Mouse (Mus musculus) embryonic facial prominence, embryonic 10.5 days (tissue): ENCODE results near the gene Otud7b. TPM values are rescaled to one million over a fixed set of nuclear protein-coding genes. Genes with fewer than 3 reads are reported as not detected.
"Not testable (repeated sequence)": the region's sequence is repeated elsewhere in the genome, so short reads cannot be mapped to it uniquely, and the experiment has no call there.

Experiments
- DNase-seq: peaks from one replicate; pipeline ENCODE4 v3.0.0-alpha.2; 2017; ENCODE audit warnings: low spot score
- H3K27ac ChIP-seq: fragments of 300-500 bp; sonication (generic); replicated peaks from 2 replicates; pipeline ENCODE4 v1.5.1; 2016; ENCODE audit warnings: mild to moderate bottlenecking
- H3K27me3 ChIP-seq: fragments of 300-500 bp; sonication (generic); replicated peaks from 2 replicates; pipeline ENCODE4 v1.6.1; 2016; ENCODE audit warnings: low read depth, mild to moderate bottlenecking; ENCODE audit not compliant: poor library complexity, severe bottlenecking
- H3K36me3 ChIP-seq: fragments of 300-500 bp; sonication (generic); replicated peaks from 2 replicates; pipeline ENCODE4 v1.6.1; 2016; ENCODE audit warnings: mild to moderate bottlenecking, moderate library complexity
- H3K4me1 ChIP-seq: fragments of 300-500 bp; sonication (generic); 2 replicates; pipeline ENCODE4 v1.6.1; 2016
- H3K4me3 ChIP-seq: fragments of 300-500 bp; sonication (generic); 2 replicates; pipeline ENCODE4 v1.5.1; 2016; ENCODE audit warnings: mild to moderate bottlenecking, moderate library complexity
- H3K9me3 ChIP-seq: fragments of 300-500 bp; sonication (generic); 2 replicates; pipeline ENCODE4 v1.6.1; 2016; ENCODE audit warnings: mild to moderate bottlenecking
- WGBS: fragments of 180-500 bp; shearing (Covaris S2); methylation state at CpG from one replicate; pipeline ENCODE4 v1.1.7; 2016; 5-methylcytosine and 5-hydroxymethylcytosine counted together
- polyA plus RNA-seq: library from polyadenylated mRNA; unstranded; fragments of >200 nt; fragmentation: Nextera tagmentation; extraction: Ambion mirVana; gene quantifications from 2 replicates; pipeline ENCODE4 v1.2.1, GENCODE M21; 2016

Gene Otud7b
- polyA plus RNA-seq, 1 experiment from 2014 or later: 20.8 TPM

- H3K27me3 ChIP-seq: peaks cover 13% of the 10 kb centered on the region; the same call in 1 of the 2 replicates
- WGBS: 22% methylated on average over 27 of the region's 27 CpGs
- peaks cover 34% of the 10 kb centered on the region for H3K4me1 ChIP-seq
- no peak for DNase-seq
- no peaks in the 10 kb centered on the region for H3K9me3 ChIP-seq
- H3K36me3 ChIP-seq: peaks cover 8% of the 10 kb centered on the region
- H3K27ac ChIP-seq: peak overlapping the region; percentile 97
- peak overlapping the region; percentile 74 for H3K4me3 ChIP-seq
Measured at GRCm38 (mm10) chr3:96196437-96197128, 92.3 kb downstream of the Otud7b start.

- under 1% methylated on average over 50 of the region's 50 CpGs for WGBS
- DNase-seq: peak; percentile 91
- Histone ChIP-seq H3K27me3 (peaks cover 13% of the 10 kb centered on the region; the same call in 1 of the 2 replicates), H3K9me3 (no peaks in the 10 kb centered on the region), H3K4me3 (peak overlapping the region; percentile 74), H3K36me3 (peaks cover 8% of the 10 kb centered on the region), H3K27ac (peak overlapping the region; percentile 97), H3K4me1 (peaks cover 34% of the 10 kb centered on the region)
Measured at GRCm38 (mm10) chr3:96197129-96197749, 92.9 kb downstream of the Otud7b start.

GRCm38 (mm10) chr3:96198181-96198580 lies 93.9 kb downstream of the Otud7b start:
- Histone ChIP-seq H3K27me3 (peaks cover 13% of the 10 kb centered on the region; the same call in 1 of the 2 replicates), H3K9me3 (no peaks in the 10 kb centered on the region), H3K4me1 (peaks cover 28% of the 10 kb centered on the region), H3K27ac (peak overlapping the region; percentile 97), H3K36me3 (peaks cover 8% of the 10 kb centered on the region), H3K4me3 (peak overlapping the region; percentile 74)
- DNase-seq: peak; percentile 26
- 6% methylated on average over 6 of the region's 6 CpGs for WGBS

- H3K36me3 ChIP-seq, H3K9me3 ChIP-seq, H3K27ac ChIP-seq, H3K27me3 ChIP-seq, DNase-seq: not testable (repeated sequence)
- Histone ChIP-seq H3K4me1 (peaks cover 23% of the 10 kb centered on the region), H3K4me3 (peak overlapping the region; percentile 30; the same call in 1 of the 2 replicates)
- 28% methylated on average over 8 of the region's 8 CpGs for WGBS
Measured at GRCm38 (mm10) chr3:96198601-96199251, 94.4 kb downstream of the Otud7b start.

- DNase-seq: no peak
- no peak overlapping the region for H3K4me3 ChIP-seq
- H3K4me1 ChIP-seq: peaks cover 21% of the 10 kb centered on the region
- 59% methylated on average over 2 of the region's 2 CpGs for WGBS
- no peak overlapping the region for H3K27ac ChIP-seq
- no peaks in the 10 kb centered on the region for H3K9me3 ChIP-seq
- 0 out of 2 replicates have a peak, but pooled peaks cover 7% of the 10 kb centered on the region for H3K27me3 ChIP-seq
- peaks cover 8% of the 10 kb centered on the region for H3K36me3 ChIP-seq
Measured at GRCm38 (mm10) chr3:96199731-96200130, 95.4 kb downstream of the Otud7b start.

- DNase-seq: no peak
- Histone ChIP-seq H3K4me1 (peaks cover 7% of the 10 kb centered on the region), H3K27me3 (no peaks in the 10 kb centered on the region), H3K27ac (no peak overlapping the region), H3K4me3 (no peak overlapping the region), H3K9me3 (no peaks in the 10 kb centered on the region), H3K36me3 (no peaks in the 10 kb centered on the region)
- 88% methylated on average over 3 of the region's 3 CpGs for WGBS
Measured at GRCm38 (mm10) chr3:96207819-96208218, 103.5 kb downstream of the Otud7b start.

GRCm38 (mm10) chr3:96209242-96209641 lies 104.9 kb downstream of the Otud7b start:
- DNase-seq: peak; percentile 45
- Histone ChIP-seq H3K27ac (no peak overlapping the region), H3K4me3 (no peak overlapping the region), H3K36me3 (no peaks in the 10 kb centered on the region), H3K4me1 (peaks cover 7% of the 10 kb centered on the region), H3K9me3 (no peaks in the 10 kb centered on the region), H3K27me3 (no peaks in the 10 kb centered on the region; the same call in 1 of the 2 replicates)
- WGBS: 20% methylated on average over 15 of the region's 15 CpGs

Other genes starting within 250 kb of the Otud7b start
- gene Prpf3, start 248.6 kb upstream of the Otud7b start, polyA plus RNA-seq: 74.5 and 75.6 TPM in 2 replicates
- 374 and 377 TPM in 2 replicates for gene Mrps21, start 233.0 kb upstream of the Otud7b start, polyA plus RNA-seq
- gene Ciart, start 222.3 kb upstream of the Otud7b start, polyA plus RNA-seq: 11.5 and 13.4 TPM in 2 replicates
- 7.6 and 10.2 TPM in 2 replicates for gene BC028528, start 212.5 kb upstream of the Otud7b start, polyA plus RNA-seq
- gene Aph1a, start 210.6 kb upstream of the Otud7b start, polyA plus RNA-seq: 33.4 and 36.1 TPM in 2 replicates
- gene Car14, start 199.8 kb upstream of the Otud7b start, polyA plus RNA-seq: 120 and 133 TPM in 2 replicates
- gene Anp32e, start 175.3 kb upstream of the Otud7b start, polyA plus RNA-seq: 369 and 371 TPM in 2 replicates
- gene Plekho1, start 108.5 kb upstream of the Otud7b start, polyA plus RNA-seq: 73.2 and 78.5 TPM in 2 replicates
- 22.4 and 26.5 TPM in 2 replicates for gene Vps45, start 46.1 kb upstream of the Otud7b start, polyA plus RNA-seq
- gene Mtmr11, start 57.5 kb downstream of the Otud7b start, polyA plus RNA-seq: 8.0 and 12.5 TPM in 2 replicates
- 299 and 302 TPM in 2 replicates for gene Sf3b4, start 67.8 kb downstream of the Otud7b start, polyA plus RNA-seq
- 3.0 and 3.9 TPM in 2 replicates for gene Sv2a, start 76.6 kb downstream of the Otud7b start, polyA plus RNA-seq
- gene Bola1, start 115.2 kb downstream of the Otud7b start, polyA plus RNA-seq: 76.4 and 80.4 TPM in 2 replicates
- 0.92 and 1.4 TPM in 2 replicates for gene Hist2h2ab, start 115.3 kb downstream of the Otud7b start, polyA plus RNA-seq
- gene Hist2h2ac, start 116.4 kb downstream of the Otud7b start, polyA plus RNA-seq: 11.7 and 12.5 TPM in 2 replicates
- gene Hist2h2be, start 116.6 kb downstream of the Otud7b start, polyA plus RNA-seq: 6.4 and 7.8 TPM in 2 replicates
- gene Hist2h3c2, start 134.6 kb downstream of the Otud7b start, polyA plus RNA-seq: 4.9 and 6.6 TPM in 2 replicates
- gene Hist2h2aa2, start 135.7 kb downstream of the Otud7b start, polyA plus RNA-seq: 26.6 and 32.1 TPM in 2 replicates
- 4.8 and 8.6 TPM in 2 replicates for gene Hist2h2aa1, start 141.0 kb downstream of the Otud7b start, polyA plus RNA-seq
- gene Hist2h3c1, start 142.2 kb downstream of the Otud7b start, polyA plus RNA-seq: 0.52 and 0.81 TPM in 2 replicates
- gene Hist2h4, start 158.8 kb downstream of the Otud7b start, polyA plus RNA-seq: 12.8 TPM in 2 replicates
- 44.4 and 48.2 TPM in 2 replicates for gene Hist2h3b, start 164.1 kb downstream of the Otud7b start, polyA plus RNA-seq
- 5.8 and 11.3 TPM in 2 replicates for gene Hist2h2bb, start 165.2 kb downstream of the Otud7b start, polyA plus RNA-seq
- 1.0 and 1.3 TPM in 2 replicates for gene Fcgr1, start 189.4 kb downstream of the Otud7b start, polyA plus RNA-seq